Mouse (Mus musculus) embryonic facial prominence, embryonic 10.5 days (tissue): ENCODE measurements around the gene Map2k2. TPM values are rescaled to one million over a fixed set of nuclear protein-coding genes. Genes with fewer than 3 reads are reported as not detected.
"Not testable (repeated sequence)": the region's sequence is repeated elsewhere in the genome, so short reads cannot be mapped to it uniquely, and the experiment has no call there.

Experiments used
- DNase-seq: peaks from one replicate; pipeline ENCODE4 v3.0.0-alpha.2; 2017; ENCODE audit warnings: low spot score
- H3K27ac ChIP-seq: fragments of 300-500 bp; sonication (generic); replicated peaks from 2 replicates; pipeline ENCODE4 v1.5.1; 2016; ENCODE audit warnings: mild to moderate bottlenecking
- H3K27me3 ChIP-seq: fragments of 300-500 bp; sonication (generic); replicated peaks from 2 replicates; pipeline ENCODE4 v1.6.1; 2016; ENCODE audit warnings: low read depth, mild to moderate bottlenecking; ENCODE audit not compliant: poor library complexity, severe bottlenecking
- H3K36me3 ChIP-seq: fragments of 300-500 bp; sonication (generic); replicated peaks from 2 replicates; pipeline ENCODE4 v1.6.1; 2016; ENCODE audit warnings: mild to moderate bottlenecking, moderate library complexity
- H3K4me1 ChIP-seq: fragments of 300-500 bp; sonication (generic); 2 replicates; pipeline ENCODE4 v1.6.1; 2016
- H3K4me3 ChIP-seq: fragments of 300-500 bp; sonication (generic); 2 replicates; pipeline ENCODE4 v1.5.1; 2016; ENCODE audit warnings: mild to moderate bottlenecking, moderate library complexity
- H3K9me3 ChIP-seq: fragments of 300-500 bp; sonication (generic); 2 replicates; pipeline ENCODE4 v1.6.1; 2016; ENCODE audit warnings: mild to moderate bottlenecking
- WGBS: fragments of 180-500 bp; shearing (Covaris S2); methylation state at CpG from one replicate; pipeline ENCODE4 v1.1.7; 2016; 5-methylcytosine and 5-hydroxymethylcytosine counted together
- polyA plus RNA-seq: library from polyadenylated mRNA; unstranded; fragments of >200 nt; fragmentation: Nextera tagmentation; extraction: Ambion mirVana; gene quantifications from 2 replicates; pipeline ENCODE4 v1.2.1, GENCODE M21; 2016

The Map2k2 gene
- polyA plus RNA-seq, 1 experiment from 2014 or later = 222 TPM

DNA sequence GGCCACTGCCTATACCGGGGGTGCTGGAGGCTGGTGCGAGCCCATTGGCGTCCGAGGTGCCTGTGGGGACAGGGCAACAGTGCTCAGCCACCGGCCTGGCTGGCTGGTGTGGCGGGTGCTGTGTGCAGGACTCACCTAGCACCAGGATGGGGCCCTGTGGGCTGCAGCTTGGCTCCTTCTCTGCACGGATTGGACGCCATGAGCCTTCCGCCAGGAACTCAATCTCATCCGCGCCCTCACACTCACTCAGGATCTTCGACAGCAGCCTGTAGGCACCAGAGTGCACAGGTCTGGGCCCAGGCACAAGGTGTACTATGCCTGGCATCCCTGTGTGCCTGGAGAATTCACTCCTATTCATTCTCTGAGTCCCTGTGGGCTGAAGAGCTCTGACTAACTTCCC is 48.6 kb downstream of the Map2k2 start:
- 91% methylated on average over 12 of the region's 12 CpGs for WGBS
- H3K27ac ChIP-seq = no peak overlapping the region

DNA sequence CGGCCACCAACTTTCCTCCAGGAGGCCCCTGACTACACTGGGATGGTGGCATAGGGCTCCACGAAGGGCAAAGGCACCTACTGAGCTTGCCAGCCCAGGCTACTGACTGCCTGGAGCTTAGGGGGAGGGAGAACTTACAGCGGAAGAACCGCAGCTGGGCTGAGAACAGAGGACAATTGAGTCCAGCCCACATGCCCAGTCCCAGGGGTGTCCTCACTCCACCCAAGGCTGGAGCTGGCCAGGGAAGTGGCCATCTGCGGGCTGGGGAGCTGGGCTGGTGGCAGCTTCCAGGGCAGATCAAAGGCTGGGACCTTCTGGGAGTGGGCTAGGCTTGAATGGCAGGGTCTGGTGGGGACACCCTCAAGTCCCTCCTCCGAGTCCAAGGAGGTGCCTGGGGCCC is 49.0 kb downstream of the Map2k2 start:
- Histone ChIP-seq H3K4me3 (no peak overlapping the region), H3K36me3 (peaks cover 85% of the 10 kb centered on the region), H3K9me3 (no peaks in the 10 kb centered on the region), H3K4me1 (peaks cover 20% of the 10 kb centered on the region), H3K27ac (no peak overlapping the region), H3K27me3 (no peaks in the 10 kb centered on the region)
- WGBS = 81% methylated on average over 6 of the region's 6 CpGs
- no peak for DNase-seq

More for the DNA sequence above, 48.6 kb downstream of the Map2k2 start:
- peak overlapping the region; percentile 2; the same call in 1 of the 2 replicates for H3K4me3 ChIP-seq
- peaks cover 86% of the 10 kb centered on the region for H3K36me3 ChIP-seq
- H3K9me3 ChIP-seq = no peaks in the 10 kb centered on the region
- no peak for DNase-seq
- peaks cover 20% of the 10 kb centered on the region for H3K4me1 ChIP-seq
- H3K27me3 ChIP-seq = no peaks in the 10 kb centered on the region

DNA sequence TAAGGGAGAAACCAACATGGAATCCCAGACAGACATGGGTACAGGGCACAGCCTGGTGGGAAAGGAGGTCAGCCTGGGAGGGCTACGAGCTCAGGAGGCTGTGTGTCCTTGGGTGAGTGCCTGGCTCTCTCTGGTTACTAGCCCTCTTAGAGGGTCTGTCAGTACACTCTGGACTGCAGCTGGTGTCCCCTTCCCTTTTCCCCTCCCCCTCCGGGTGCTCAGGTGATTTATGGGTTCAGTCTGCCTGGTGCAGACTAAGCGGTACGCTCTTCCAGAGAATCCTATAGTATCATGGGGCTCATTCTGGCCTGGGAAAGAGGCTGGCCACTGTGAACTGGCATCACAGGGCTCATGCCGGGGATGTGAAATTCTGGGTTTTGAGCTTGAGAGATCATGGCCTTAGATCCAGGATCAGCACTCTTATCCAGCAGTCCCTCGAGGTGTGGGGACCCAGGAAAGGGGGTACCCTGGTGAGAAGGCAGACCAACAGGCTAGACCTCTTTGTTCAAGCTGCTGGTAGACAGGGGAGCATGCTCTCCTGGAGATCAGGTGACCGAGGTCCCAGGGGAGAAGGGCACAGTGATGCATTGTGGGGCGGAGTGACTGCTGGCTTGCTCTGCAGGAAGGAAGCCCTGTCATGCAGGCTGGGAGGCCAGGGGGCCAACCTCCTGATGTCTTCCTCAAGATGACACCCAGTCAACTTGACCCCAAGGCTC is 56.0 kb downstream of the Map2k2 start:
- no peak overlapping the region for H3K4me3 ChIP-seq
- WGBS = 93% methylated on average over 8 of the region's 8 CpGs
- DNase-seq = no peak
- H3K36me3 ChIP-seq = peaks cover 91% of the 10 kb centered on the region
- no peaks in the 10 kb centered on the region for H3K27me3 ChIP-seq
- H3K27ac ChIP-seq = no peak overlapping the region
- H3K9me3 ChIP-seq = no peaks in the 10 kb centered on the region
- peaks cover 24% of the 10 kb centered on the region for H3K4me1 ChIP-seq

DNA sequence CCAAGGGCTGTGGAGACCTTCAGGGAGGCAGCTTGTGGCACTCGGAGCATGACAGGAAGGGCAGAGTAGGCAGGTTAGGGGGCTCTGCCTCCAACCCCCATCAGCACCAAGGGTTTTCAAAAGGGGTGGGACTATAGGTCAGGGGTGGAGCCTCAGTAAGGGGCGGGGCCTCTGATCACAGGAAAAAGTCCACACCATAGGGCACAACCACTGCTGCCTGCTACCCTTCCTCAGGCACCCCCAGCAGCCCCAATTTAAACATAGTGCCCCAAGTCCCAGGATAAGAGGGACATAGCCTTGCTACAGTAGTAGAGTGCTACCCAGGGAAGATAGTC is 56.6 kb downstream of the Map2k2 start:
- Histone ChIP-seq H3K9me3 (no peaks in the 10 kb centered on the region), H3K36me3 (peaks cover 86% of the 10 kb centered on the region), H3K27ac (no peak overlapping the region), H3K27me3 (no peaks in the 10 kb centered on the region), H3K4me1 (peaks cover 29% of the 10 kb centered on the region), H3K4me3 (no peak overlapping the region)
- WGBS = 75% methylated on average over 2 of the region's 2 CpGs
- no peak for DNase-seq

DNA sequence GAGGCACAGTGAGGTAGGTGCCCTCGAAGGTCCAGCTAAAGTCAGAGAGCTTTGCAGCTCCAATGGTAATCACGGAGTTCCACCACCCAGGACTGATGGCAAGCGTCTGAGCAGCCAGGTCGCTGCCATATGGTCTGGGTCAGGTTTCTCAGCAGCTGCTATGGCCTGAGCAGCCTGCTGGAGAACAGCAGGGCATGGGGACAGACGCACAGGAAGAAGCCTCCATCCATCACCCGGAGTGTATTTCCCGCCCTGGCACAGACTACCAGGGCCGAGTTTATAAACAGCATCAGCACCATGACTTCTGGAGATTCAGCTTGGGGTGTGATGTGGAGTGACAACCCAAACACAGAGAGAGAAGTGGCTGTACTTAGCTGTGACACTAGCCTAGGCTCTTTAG is 59.4 kb downstream of the Map2k2 start:
- Histone ChIP-seq H3K27ac (no peak overlapping the region), H3K27me3 (no peaks in the 10 kb centered on the region), H3K36me3 (peaks cover 58% of the 10 kb centered on the region), H3K9me3 (no peaks in the 10 kb centered on the region), H3K4me1 (peaks cover 48% of the 10 kb centered on the region), H3K4me3 (peak overlapping the region; percentile 13)
- DNase-seq = no peak
- WGBS = 87% methylated on average over 8 of the region's 8 CpGs

DNA sequence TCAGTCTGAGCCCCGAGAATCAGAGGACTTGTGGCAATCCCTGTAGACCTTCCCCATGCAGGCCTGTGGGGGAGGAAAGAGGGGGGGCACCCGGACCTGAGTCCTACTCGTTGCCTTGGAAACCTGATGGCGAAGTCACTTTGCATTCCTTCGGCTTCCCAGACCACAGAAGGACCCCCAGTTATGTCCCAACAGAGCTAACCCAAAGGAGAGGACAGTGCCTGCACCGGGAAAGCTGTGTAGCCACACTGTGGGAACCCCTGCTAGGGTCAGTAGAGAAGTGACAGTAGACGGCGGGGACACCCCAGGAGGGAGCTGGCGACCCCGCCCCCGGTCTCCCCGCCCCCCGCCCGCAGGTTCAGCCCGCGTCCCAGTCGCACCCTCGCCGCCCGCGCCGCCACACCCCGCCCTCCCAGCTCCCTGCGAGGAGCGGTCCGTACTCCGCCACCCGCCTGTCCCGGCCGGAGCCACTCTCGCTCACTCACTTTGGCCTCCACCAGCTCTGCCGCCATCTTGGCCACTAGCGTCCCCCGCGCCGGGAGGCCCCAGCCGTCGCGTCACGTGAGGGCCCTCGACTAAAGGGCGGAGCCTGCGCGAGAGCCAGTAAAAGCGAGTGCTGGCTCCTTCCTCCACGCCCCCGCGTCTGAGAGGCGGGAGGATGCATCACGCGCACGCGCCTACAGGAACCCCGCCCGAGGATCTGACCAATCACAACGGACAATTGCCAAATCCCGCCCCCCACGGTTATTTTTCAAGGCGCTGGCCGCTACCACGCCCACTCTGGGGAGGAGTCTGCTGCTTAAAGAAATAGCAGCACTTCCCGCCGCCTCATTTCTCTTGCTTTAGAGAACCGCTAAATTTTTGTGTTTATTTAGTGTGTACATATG is 61.7 kb downstream of the Map2k2 start, which contains the start of gene Pias4:
Pias4 (minus strand) TSS at position 724 of the 887 bp plus-strand sequence.
- H3K27me3 ChIP-seq = no peaks in the 10 kb centered on the region
- peaks cover 35% of the 10 kb centered on the region for H3K36me3 ChIP-seq
- peak within 1 kb of the TSS; percentile 91 for H3K27ac ChIP-seq
- H3K9me3 ChIP-seq = no peaks in the 10 kb centered on the region
- peak; percentile 100 for DNase-seq
- 1% methylated on average over 64 of the region's 64 CpGs for WGBS
- peaks cover 42% of the 10 kb centered on the region for H3K4me1 ChIP-seq
- peak within 1 kb of the TSS; percentile 99 for H3K4me3 ChIP-seq

DNA sequence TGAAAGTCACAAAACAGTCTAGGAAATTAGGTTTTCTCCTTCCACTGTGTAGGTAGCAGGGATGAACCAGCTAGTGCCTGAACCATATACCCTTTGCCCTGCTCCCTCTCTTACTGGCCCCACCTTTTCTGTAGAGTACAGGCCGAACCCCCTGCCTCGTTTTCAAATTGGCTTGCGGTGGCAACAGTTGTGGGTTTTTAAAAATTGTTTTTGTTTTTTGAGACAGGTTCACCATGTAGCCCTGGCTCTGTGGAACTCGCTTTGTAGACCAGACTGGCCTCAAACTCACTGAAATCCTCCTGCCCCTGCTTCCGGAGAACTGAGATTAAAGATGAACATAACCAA is 62.3 kb downstream of the Map2k2 start:
- Histone ChIP-seq H3K27me3 (no peaks in the 10 kb centered on the region), H3K4me1 (peaks cover 42% of the 10 kb centered on the region), H3K36me3 (peaks cover 29% of the 10 kb centered on the region), H3K9me3 (no peaks in the 10 kb centered on the region), H3K4me3 (peak overlapping the region; percentile 99), H3K27ac (peak overlapping the region; percentile 91)
- 6% methylated on average over 5 of the region's 5 CpGs for WGBS
- no peak for DNase-seq

DNA sequence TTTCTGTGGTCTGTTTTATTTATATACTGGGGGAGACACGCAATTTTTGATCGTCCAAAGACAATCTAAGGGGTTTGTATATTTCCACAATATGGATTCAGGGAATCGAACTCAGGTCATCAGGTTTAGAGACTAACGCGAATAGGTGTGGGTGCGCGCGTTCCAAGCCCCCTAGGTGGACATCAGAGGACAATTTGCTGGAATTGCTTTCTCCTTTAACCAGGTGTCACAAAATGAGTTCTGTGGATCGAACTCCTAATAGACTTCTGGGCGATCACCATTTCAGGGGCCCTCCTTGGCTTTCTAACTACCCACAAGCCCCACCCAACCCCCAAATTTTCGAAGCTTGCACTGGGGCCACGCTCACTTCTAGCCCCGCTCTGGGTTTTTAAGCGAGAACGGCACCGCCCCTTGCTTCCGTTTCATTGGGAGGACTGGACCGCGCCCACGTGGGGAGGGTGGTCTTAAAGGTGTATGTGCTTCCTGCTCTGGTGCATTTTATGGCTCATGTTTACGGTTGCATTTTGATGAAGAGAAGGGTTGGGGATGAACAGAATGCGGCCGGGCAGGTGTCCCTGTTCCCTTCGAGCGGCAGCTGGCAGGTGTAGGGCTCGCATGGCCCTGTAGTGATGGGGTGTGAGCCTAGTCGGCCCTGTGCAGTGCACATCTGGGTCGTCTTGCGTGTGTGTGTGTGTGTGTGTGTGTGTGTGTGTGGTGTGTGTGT is 63.0 kb downstream of the Map2k2 start:
- Histone ChIP-seq H3K9me3 (no peaks in the 10 kb centered on the region), H3K27me3 (no peaks in the 10 kb centered on the region), H3K4me1 (peaks cover 49% of the 10 kb centered on the region), H3K27ac (peak overlapping the region; percentile 91), H3K4me3 (peak overlapping the region; percentile 99), H3K36me3 (peaks cover 22% of the 10 kb centered on the region)
- DNase-seq = peak; percentile 87
- 6% methylated on average over 29 of the region's 29 CpGs for WGBS

DNA sequence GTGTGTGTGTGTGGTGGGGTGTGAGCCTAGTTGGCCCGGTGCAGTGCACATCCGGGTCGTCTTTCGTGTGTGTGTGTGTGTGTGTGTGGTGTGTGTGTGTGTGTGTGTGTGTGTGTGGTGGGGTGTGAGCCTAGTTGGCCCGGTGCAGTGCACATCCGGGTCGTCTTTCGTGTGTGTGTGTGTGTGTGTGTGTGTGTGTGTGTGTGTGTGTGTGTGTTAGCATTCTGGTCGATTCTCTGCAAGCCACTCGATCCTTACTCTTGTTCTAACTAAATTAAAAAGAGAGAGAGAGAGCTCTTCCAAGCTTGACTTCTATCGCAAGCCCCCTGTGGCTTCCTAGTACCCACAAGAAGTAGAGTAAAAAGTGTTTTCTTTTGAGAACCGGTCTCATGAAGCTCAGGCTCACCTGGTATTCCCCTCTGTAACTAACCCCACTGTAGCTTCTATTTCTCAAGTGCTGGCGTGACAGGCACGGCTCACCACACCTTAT is 63.7 kb downstream of the Map2k2 start:
- H3K27ac ChIP-seq, H3K27me3 ChIP-seq, H3K9me3 ChIP-seq, DNase-seq: not testable (repeated sequence)
- Histone ChIP-seq H3K36me3 (peaks cover 15% of the 10 kb centered on the region), H3K4me1 (peaks cover 56% of the 10 kb centered on the region), H3K4me3 (peak overlapping the region; percentile 99; the same call in 1 of the 2 replicates)
- 44% methylated on average over 14 of the region's 14 CpGs for WGBS

DNA sequence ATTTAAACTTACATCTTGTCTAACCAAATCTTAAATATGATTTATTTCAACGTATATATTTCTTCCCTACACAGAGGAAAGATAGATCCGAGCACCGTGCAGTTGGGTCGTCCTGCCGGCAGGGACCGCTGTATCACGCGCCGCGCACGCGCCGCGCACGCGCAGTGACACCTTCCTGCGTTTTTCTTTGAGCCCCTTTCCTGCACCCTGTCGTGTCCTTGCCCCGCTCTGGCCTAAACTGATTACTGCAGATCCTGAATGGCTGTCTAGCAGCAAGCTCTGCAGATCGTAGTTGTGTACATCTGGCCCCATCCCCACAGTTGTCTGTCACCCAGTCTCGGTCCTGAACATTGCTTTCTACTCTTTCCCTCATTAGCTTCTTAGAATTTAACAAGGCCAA is 67.4 kb downstream of the Map2k2 start:
- Histone ChIP-seq H3K4me3 (peak overlapping the region; percentile 58), H3K4me1 (peaks cover 57% of the 10 kb centered on the region), H3K27ac (peak overlapping the region; percentile 98), H3K27me3 (no peaks in the 10 kb centered on the region), H3K36me3 (peaks cover 12% of the 10 kb centered on the region), H3K9me3 (no peaks in the 10 kb centered on the region)
- peak; percentile 91 for DNase-seq
- 4% methylated on average over 21 of the region's 21 CpGs for WGBS

DNA sequence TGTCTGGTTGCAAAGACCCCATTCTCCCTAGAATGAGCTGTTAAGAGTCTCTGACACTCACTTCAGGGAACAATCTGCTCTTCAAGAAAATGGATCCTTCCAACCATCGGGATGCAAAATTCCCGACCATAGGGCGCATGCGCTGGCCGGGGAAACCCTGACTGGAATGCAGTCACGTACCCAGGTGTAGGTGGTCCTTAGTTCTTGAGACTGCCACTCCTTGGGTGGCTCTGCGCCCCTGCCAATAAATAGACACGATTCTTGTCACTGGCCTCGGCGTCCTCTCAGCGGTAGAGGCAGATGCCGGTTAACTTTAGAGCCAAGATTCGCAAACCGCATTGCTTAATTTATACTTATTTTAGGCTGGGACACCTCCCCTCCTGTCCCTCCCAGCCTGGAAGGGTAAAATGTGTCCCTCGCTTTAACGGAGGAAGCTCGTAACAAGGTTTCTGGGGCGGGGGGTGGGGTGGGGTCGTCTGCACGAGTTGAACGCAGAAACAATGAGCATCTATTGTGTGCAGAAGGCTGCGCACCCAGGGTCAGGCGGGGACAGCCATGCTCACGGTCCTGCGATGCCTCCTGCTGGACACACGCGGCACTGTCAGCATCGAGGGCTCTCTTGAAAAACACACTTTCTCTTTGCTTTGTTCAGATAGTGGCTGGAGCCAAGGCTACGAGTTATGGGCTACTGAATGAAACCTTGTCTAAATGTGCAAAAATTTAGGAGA is 69.1 kb downstream of the Map2k2 start:
- peaks cover 58% of the 10 kb centered on the region for H3K4me1 ChIP-seq
- H3K27me3 ChIP-seq = no peaks in the 10 kb centered on the region
- 2% methylated on average over 29 of the region's 29 CpGs for WGBS
- no peaks in the 10 kb centered on the region for H3K9me3 ChIP-seq
- DNase-seq = peak; percentile 93
- peaks cover 28% of the 10 kb centered on the region for H3K36me3 ChIP-seq
- peak overlapping the region; percentile 58 for H3K4me3 ChIP-seq
- H3K27ac ChIP-seq = peak overlapping the region; percentile 98

DNA sequence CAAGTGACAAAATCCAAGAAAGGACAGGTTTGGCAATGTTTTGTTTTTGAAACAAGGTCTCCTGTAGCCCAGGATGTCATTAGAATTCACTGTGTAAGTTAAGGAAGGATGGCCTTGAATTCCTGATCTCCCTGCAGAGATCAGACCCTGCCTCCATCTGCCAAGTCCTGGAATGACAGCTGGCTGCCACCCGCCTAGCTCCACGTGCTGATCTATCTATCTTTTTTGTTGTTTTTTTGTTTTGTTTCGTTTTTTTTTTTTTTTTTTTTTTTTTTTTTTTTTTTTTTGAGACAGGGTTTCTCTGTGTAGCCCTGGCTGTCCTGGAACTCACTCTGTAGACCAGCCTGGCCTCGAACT is 69.6 kb downstream of the Map2k2 start:
- H3K9me3 ChIP-seq, DNase-seq, H3K27me3 ChIP-seq: not testable (repeated sequence)
- Histone ChIP-seq H3K4me3 (peak overlapping the region; percentile 58), H3K36me3 (peaks cover 34% of the 10 kb centered on the region), H3K4me1 (peaks cover 63% of the 10 kb centered on the region), H3K27ac (peak overlapping the region; percentile 98)
- 20% methylated on average over 4 of the region's 4 CpGs for WGBS
